Mouse (Mus musculus) embryo, embryonic 10 days (tissue): ENCODE data around the gene Ssb.

Source experiments
- DNase-seq: peaks from one replicate; pipeline ENCODE4 v3.0.0-alpha.2; 2015; ENCODE audit warnings: low spot score

Gene Ssb

GRCm38 (mm10) chr2:69861485-69862091, at the start of gene Ssb:
TSS of gene Ssb (plus strand) at chr2:69861562.
- DNase-seq = peak; percentile 96

- no peak for DNase-seq
These were observed 44.8 kb upstream of the Ssb start for GRCm38 (mm10) chr2:69816575-69816974.

- no peak for DNase-seq
These were observed 42.8 kb upstream of the Ssb start for GRCm38 (mm10) chr2:69818350-69819085.

GRCm38 (mm10) chr2:69820201-69820600, 41.2 kb upstream of the Ssb start:
- DNase-seq = no peak

GRCm38 (mm10) chr2:69821711-69822110, 39.7 kb upstream of the Ssb start, which contains the start of gene Klhl23:
TSS of gene Klhl23 (plus strand) at chr2:69821944.
- peak; percentile 16 for DNase-seq

- DNase-seq = peak; percentile 71
These were observed 38.8 kb upstream of the Ssb start for GRCm38 (mm10) chr2:69822361-69823128.

- DNase-seq = peak; percentile 57
These were observed 38.2 kb upstream of the Ssb start for GRCm38 (mm10) chr2:69823129-69823677.

GRCm38 (mm10) chr2:69825898-69826297, 35.5 kb upstream of the Ssb start:
- no peak for DNase-seq

- DNase-seq = peak; percentile 45
These were observed 35.0 kb upstream of the Ssb start for GRCm38 (mm10) chr2:69826380-69826779.

GRCm38 (mm10) chr2:69828031-69828430, 33.3 kb upstream of the Ssb start:
- no peak for DNase-seq

- DNase-seq = no peak
These were observed 31.7 kb upstream of the Ssb start for GRCm38 (mm10) chr2:69829680-69830079.

GRCm38 (mm10) chr2:69830116-69830515, 31.2 kb upstream of the Ssb start:
- DNase-seq = no peak

GRCm38 (mm10) chr2:69837244-69837967, 24.0 kb upstream of the Ssb start:
- DNase-seq = no peak

GRCm38 (mm10) chr2:69837996-69838395, 23.4 kb upstream of the Ssb start:
- peak; percentile 39 for DNase-seq

- DNase-seq = no peak
These were observed 22.7 kb upstream of the Ssb start for GRCm38 (mm10) chr2:69838707-69839106.

GRCm38 (mm10) chr2:69840261-69840660, 21.1 kb upstream of the Ssb start:
- no peak for DNase-seq

GRCm38 (mm10) chr2:69849215-69849614, 12.1 kb upstream of the Ssb start:
- no peak for DNase-seq

- DNase-seq = no peak
These were observed 9.8 kb upstream of the Ssb start for GRCm38 (mm10) chr2:69851427-69852058.

- no peak for DNase-seq
These were observed 5.0 kb upstream of the Ssb start for GRCm38 (mm10) chr2:69856392-69856791.

GRCm38 (mm10) chr2:69857882-69858281, 3.5 kb upstream of the Ssb start:
- DNase-seq = peak; percentile 22

- DNase-seq = peak; percentile 26
These were observed 350 bp upstream of the Ssb start for GRCm38 (mm10) chr2:69860972-69861452.
